Mouse (Mus musculus) lung, postnatal 36 days (tissue): ENCODE measurements around the gene Mrtfa.

Experiments
- DNase-seq: peaks from one replicate; pipeline ENCODE4 v3.0.0; 2022; ENCODE audit warnings: mixed read lengths

The Mrtfa gene

GRCm38 (mm10) chr15:81021377-81021776 lies 169.2 kb downstream of the Mrtfa start:
- peak; percentile 69 for DNase-seq

DNA sequence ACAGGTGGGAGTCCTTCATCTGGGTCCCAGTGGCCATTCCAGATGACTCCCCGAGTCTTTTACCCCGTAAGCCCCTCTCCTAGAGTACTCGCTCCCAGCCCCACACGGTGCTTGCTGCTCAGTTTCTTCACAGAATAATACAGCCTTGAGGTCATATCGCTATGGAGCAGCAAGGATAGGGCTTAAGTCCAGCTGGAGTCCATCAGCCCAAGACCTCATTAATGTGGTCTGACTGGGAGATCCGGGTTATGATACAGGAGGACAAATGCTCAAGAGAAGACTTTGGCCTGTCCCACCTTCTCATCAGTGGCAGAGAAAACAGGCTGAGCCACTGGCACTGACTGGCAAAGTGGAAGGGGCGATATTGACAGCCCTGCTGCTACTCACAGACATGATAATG lies 173.2 kb downstream of the Mrtfa start:
- DNase-seq: peak; percentile 59

- DNase-seq: no peak
Measured at GRCm38 (mm10) chr15:81016488-81016887, 174.1 kb downstream of the Mrtfa start.

- no peak for DNase-seq
Measured at GRCm38 (mm10) chr15:81015068-81015744, 175.4 kb downstream of the Mrtfa start.

- DNase-seq: no peak
Measured at GRCm38 (mm10) chr15:81013186-81013585, 177.4 kb downstream of the Mrtfa start.

DNA sequence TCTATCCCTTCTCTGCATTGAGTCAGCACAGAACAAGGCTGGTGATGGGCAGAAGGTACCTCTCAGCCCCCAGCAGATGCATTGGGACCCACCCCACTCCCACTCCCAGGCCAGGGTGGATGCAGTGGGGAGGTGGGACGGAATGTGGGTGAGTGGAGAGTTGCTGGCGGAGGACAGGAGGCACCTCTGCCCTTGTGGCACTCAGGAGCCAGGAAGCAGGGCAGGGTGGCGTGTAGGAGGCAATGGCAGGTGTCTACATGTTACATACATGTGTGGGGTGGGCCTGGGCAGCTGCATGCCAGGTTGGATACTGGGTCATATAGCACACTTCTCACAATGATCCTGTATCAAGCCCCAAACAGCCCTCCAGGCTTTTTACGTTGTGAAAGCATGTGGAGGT lies 178.2 kb downstream of the Mrtfa start:
- DNase-seq: no peak

- no peak for DNase-seq
Measured at GRCm38 (mm10) chr15:81011523-81011922, 179.0 kb downstream of the Mrtfa start.

DNA sequence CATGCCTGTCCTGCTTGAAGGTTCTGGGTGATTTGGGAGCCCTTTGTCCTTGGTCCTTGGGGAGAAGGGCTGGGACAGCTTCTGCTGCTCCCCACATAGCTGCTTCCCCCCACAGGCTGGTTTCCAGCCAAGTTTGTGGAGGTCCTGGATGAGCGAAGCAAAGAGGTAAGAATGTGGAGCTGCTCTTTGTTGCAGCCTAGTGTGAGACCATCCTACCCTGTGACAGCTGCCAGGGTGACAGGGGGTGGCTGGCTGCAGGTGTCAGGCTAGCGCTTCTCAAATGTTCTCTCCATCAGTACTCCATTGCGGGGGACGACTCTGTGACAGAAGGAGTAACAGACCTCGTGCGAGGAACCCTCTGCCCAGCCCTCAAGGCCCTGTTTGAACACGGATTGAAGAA lies 180.4 kb downstream of the Mrtfa start:
- no peak for DNase-seq

- DNase-seq: peak; percentile 49
Measured at GRCm38 (mm10) chr15:81008689-81009123, 181.9 kb downstream of the Mrtfa start.

GRCm38 (mm10) chr15:81007905-81008304 lies 182.7 kb downstream of the Mrtfa start:
- DNase-seq: no peak

- no peak for DNase-seq
Measured at GRCm38 (mm10) chr15:81007339-81007738, 183.2 kb downstream of the Mrtfa start.

- no peak for DNase-seq
Measured at GRCm38 (mm10) chr15:81006127-81006735, 184.3 kb downstream of the Mrtfa start.

DNA sequence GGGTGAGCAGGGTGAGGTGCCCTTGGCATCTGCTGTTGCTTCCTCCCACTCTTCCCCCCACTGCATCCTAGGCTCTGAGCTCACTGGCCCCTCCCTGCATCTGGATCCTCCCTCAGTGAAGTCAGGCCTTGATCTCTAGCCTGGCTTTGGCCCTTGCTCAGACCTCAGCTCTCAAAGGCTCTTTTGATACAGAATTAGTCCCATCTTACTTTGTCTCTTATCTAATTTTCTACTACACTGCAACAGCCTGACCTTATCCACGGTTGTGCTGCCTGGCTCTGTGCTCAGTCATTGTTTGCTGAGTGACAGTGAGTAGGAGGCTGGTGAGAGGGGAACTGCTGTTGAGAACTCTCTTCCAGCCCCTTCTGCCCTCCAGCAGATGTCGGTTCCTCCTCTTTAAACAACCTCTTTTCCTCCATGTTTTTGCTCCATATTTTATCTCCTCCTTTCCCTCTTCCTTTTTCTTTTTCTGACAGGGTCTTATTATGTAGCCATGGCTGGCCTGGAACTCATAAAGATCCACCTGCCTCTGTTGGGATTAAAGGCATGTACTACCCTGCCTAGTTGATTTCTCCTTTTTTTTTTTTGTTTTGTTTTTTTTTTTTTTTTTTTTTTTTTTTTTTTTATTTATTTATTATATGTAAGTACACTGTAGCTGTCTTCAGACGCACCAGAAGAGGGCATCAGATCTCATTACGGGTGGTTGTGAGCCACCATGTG lies 190.0 kb downstream of the Mrtfa start:
- no peak for DNase-seq

DNA sequence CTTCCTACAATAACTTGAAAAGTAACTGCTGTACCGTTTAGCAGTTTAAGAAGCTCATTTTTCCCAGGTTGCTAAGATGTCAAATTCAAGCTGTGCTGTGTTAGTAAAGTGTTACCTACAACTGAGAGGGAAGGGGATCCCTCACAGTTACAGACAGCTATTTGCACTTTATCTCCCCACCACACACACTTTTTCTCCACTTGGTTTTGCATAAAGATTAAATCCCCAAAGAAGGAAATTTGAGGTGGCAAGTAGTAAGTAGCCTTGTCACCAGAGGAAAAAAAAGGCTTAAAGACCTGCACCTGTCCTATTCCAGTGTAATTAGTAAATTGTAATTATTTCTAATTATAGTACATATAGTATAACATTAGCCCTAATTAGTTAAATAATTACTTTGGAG lies 193.5 kb downstream of the Mrtfa start:
- no peak for DNase-seq

GRCm38 (mm10) chr15:80996090-80996835 lies 194.3 kb downstream of the Mrtfa start:
- no peak for DNase-seq

- DNase-seq: no peak
Measured at GRCm38 (mm10) chr15:80994959-80995358, 195.6 kb downstream of the Mrtfa start.

DNA sequence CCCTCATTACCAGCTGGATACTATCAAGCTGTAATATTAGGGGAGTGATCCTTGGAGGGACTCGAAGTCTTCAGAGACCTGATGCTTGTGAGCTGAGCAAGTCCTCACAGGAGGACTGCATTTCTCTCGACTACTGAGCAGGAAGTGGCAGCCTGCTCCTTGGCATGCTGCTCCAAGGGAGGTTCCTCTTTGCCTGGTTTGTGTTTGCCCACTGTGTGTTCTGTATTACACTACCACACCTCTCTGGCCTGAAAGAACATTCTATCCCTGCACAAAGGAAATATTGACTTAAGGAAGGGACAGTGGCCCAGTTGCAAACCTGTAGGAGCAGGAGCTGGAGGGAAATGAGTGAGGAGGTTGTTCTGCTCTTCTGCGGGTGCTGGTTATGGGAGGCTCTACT lies 200.8 kb downstream of the Mrtfa start:
- DNase-seq: peak; percentile 85

DNA sequence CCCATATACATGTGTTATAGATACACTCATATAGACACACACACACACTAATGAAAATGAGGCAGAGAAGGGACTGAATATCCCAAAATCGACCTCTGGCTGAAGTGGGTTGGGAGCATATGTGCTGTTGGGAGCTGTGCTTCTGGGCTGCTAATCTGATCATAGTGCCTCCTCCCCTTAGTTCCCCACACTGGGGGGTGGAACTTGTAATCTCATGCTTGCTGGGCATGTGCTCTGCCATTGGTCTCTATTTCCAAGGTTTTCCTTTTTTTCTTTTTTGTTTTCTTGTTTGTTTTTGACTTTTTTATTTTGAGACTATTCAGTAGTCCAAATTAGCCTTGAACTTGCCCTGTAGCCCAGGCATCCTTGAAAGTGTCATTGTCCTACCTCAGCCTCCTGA lies 202.2 kb downstream of the Mrtfa start:
- DNase-seq: no peak

GRCm38 (mm10) chr15:80983264-80983663 lies 207.3 kb downstream of the Mrtfa start:
- DNase-seq: no peak

DNA sequence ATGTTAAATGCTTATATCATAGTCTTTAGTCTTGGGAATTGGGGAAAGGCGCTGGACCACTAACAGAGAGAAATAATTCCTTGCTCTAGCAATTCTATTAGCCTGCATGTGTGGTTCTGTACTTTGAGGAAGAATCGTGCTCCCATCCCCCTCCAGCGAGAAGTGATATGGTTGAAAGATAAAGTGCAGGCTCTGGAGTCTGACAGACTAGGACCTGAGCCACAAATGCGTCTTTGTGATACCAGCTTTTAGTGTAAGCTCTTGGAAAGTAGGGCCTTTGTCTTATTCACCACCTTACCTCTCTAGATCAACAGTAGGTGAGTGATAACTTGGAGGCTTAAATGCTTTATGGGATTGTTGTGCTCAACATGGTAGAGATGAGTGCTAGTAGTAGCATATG lies 209.4 kb downstream of the Mrtfa start:
- DNase-seq: no peak

GRCm38 (mm10) chr15:80979611-80980010 lies 210.9 kb downstream of the Mrtfa start:
- DNase-seq: no peak

- DNase-seq: peak; percentile 86
Measured at GRCm38 (mm10) chr15:80977620-80978334, 212.8 kb downstream of the Mrtfa start, which contains the start of gene Sgsm3. Gene Sgsm3, plus strand, starts transcription at chr15:80977765.

DNA sequence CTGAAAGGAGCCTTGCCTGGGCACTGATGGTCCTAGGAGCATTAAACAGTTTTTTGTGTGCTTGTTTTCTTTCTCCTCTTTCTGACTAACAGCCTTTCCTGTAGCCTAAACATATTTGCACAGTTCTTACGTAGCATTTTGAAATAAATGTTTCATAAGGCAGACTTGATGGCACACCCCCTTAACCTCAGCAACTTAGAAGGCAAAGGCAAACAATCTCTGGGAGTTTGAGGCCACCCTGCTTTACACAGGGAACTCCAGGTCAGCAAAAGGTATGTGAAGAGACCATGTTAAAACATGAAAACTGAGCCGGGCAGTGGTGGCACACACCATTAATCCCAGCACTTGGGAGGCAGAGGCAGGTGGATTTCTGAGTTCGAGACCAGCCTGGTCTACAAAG lies 214.9 kb downstream of the Mrtfa start:
- DNase-seq: peak; percentile 50
